Mouse (Mus musculus) stomach, postnatal 0 days (tissue): ENCODE data around the gene Smu1. TPM values are rescaled to one million over a fixed set of nuclear protein-coding genes. Genes with fewer than 3 reads are reported as not detected.

Source experiments
- ATAC-seq: fragments of 200-750 bp; cut with Nextera tagmentation; 2 replicates; pipeline ENCODE4 v1.8.0; 2017; ENCODE audit not compliant: low FRiP score, low TSS enrichment
- DNase-seq: peaks from one replicate; pipeline ENCODE4 v3.0.0-alpha.2; 2016; ENCODE audit warnings: low spot score
- H3K27ac ChIP-seq: fragments of 300-500 bp; sonication (generic); replicated peaks from 2 replicates; pipeline ENCODE4 v1.5.1; 2014; ENCODE audit warnings: mild to moderate bottlenecking, control low read depth
- H3K27me3 ChIP-seq: fragments of 300-500 bp; sonication (generic); 2 replicates; pipeline ENCODE4 v1.6.1; 2014; ENCODE audit warnings: low read length; ENCODE audit not compliant: control insufficient read depth, insufficient read depth
- H3K36me3 ChIP-seq: fragments of 300-500 bp; sonication (generic); 2 replicates; pipeline ENCODE4 v1.6.1; 2014; ENCODE audit warnings: low read length, mixed read lengths; ENCODE audit not compliant: control insufficient read depth, insufficient read depth
- H3K4me1 ChIP-seq: fragments of 300-500 bp; sonication (generic); replicated peaks from 2 replicates; pipeline ENCODE4 v1.6.1; 2014; ENCODE audit warnings: antibody characterized with exemption; ENCODE audit not compliant: control insufficient read depth, insufficient read depth
- H3K4me2 ChIP-seq: fragments of 300-500 bp; sonication (generic); replicated peaks from 2 replicates; pipeline ENCODE4 v1.6.1; 2014; ENCODE audit warnings: low read depth, mild to moderate bottlenecking, control low read depth, moderate library complexity
- H3K4me3 ChIP-seq: fragments of 300-500 bp; sonication (generic); 2 replicates; pipeline ENCODE4 v1.5.1; 2014; ENCODE audit warnings: low read depth, low read length, control low read depth
- H3K9ac ChIP-seq: fragments of 300-500 bp; sonication (generic); 2 replicates; pipeline ENCODE4 v1.6.1; 2014; ENCODE audit warnings: mild to moderate bottlenecking, low read length, control low read depth, mixed read lengths
- H3K9me3 ChIP-seq: fragments of 300-500 bp; sonication (generic); 2 replicates; pipeline ENCODE4 v1.6.1; 2016; ENCODE audit warnings: low read length; ENCODE audit not compliant: control insufficient read depth
- CTCF ChIP-seq: IDR thresholded peaks from 2 replicates; pipeline ENCODE4 v1.5.1; 2016; ENCODE audit warnings: antibody characterized with exemption, low read depth, mild to moderate bottlenecking, moderate library complexity
- EP300 ChIP-seq: optimal IDR thresholded peaks from 2 replicates; pipeline ENCODE3; 2016; ENCODE audit warnings: antibody characterized with exemption
- WGBS: fragments of 180-500 bp; shearing (Covaris S2); extraction: QIAGEN DNeasy Blood & Tissue Kit; methylation state at CpG from one replicate; pipeline ENCODE4 v1.1.7; 2014; 5-methylcytosine and 5-hydroxymethylcytosine counted together
- polyA plus RNA-seq: library from polyadenylated mRNA; unstranded; fragments of >200 nt; fragmentation: Nextera tagmentation; extraction: Ambion mirVana; gene quantifications from 2 replicates; pipeline ENCODE4 v1.2.1, GENCODE M21; 2015

The Smu1 gene
- polyA plus RNA-seq, 1 experiment from 2014 or later, result 79.9 TPM

- no peak overlapping the region for H3K9ac ChIP-seq
- no peak overlapping the region for H3K27ac ChIP-seq
- H3K9me3 ChIP-seq, result no peaks in the 10 kb centered on the region
- H3K36me3 ChIP-seq, result peaks cover 12% of the 10 kb centered on the region
- H3K4me1 ChIP-seq, result peaks cover 5% of the 10 kb centered on the region
- TF ChIP-seq EP300 (no peak), CTCF (no peak)
- ATAC-seq (no peak), DNase-seq (no peak)
- no peak overlapping the region for H3K4me3 ChIP-seq
- no peaks in the 10 kb centered on the region for H3K27me3 ChIP-seq
- no peak overlapping the region for H3K4me2 ChIP-seq
These were observed 32.2 kb downstream of the Smu1 start for GRCm38 (mm10) chr4:40725554-40725953.

- WGBS, result 63% methylated on average over 7 of the region's 7 CpGs
- Histone ChIP-seq H3K9me3 (no peaks in the 10 kb centered on the region), H3K4me2 (peak overlapping the region; percentile 64), H3K4me3 (no peak overlapping the region), H3K27me3 (no peaks in the 10 kb centered on the region), H3K9ac (no peak overlapping the region), H3K36me3 (peaks cover 12% of the 10 kb centered on the region), H3K4me1 (peaks cover 5% of the 10 kb centered on the region), H3K27ac (no peak overlapping the region)
- no peak for DNase-seq
- TF ChIP-seq CTCF (no peak), EP300 (no peak)
- ATAC-seq, result no peak
These were observed 32.6 kb downstream of the Smu1 start for GRCm38 (mm10) chr4:40725141-40725540.

GRCm38 (mm10) chr4:40722687-40723460 is 34.8 kb downstream of the Smu1 start:
- WGBS, result under 1% methylated on average over 53 of the region's 62 CpGs
- Histone ChIP-seq H3K9ac (peak overlapping the region; percentile 95), H3K27ac (peak overlapping the region; percentile 99), H3K36me3 (0 out of 2 replicates have a peak, but pooled peaks cover 4% of the 10 kb centered on the region), H3K27me3 (no peaks in the 10 kb centered on the region), H3K4me3 (peak overlapping the region; percentile 99), H3K4me2 (peak overlapping the region; percentile 64), H3K9me3 (no peaks in the 10 kb centered on the region), H3K4me1 (peaks cover 5% of the 10 kb centered on the region)
- TF ChIP-seq CTCF (no peak), EP300 (no peak)
- DNase-seq, result peak; percentile 87
- ATAC-seq, result peak; percentile 79

- Histone ChIP-seq H3K4me2 (peak within 1 kb of the TSS; percentile 64), H3K27ac (peak within 1 kb of the TSS; percentile 99), H3K36me3 (0 out of 2 replicates have a peak, but pooled peaks cover 2% of the 10 kb centered on the region), H3K9me3 (no peaks in the 10 kb centered on the region), H3K4me1 (peaks cover 5% of the 10 kb centered on the region), H3K4me3 (peak within 1 kb of the TSS; percentile 99), H3K9ac (peak within 1 kb of the TSS; percentile 95), H3K27me3 (no peaks in the 10 kb centered on the region)
- TF ChIP-seq CTCF, result peak; percentile 13; the same call in 1 of the 2 replicates
- TF ChIP-seq EP300, result peak; percentile 73
- peak; percentile 97 for DNase-seq
- ATAC-seq, result peak; percentile 93
- WGBS, result under 1% methylated on average over 51 of the region's 54 CpGs
These were observed 35.6 kb downstream of the Smu1 start, which contains the start of gene Dnaja1 for GRCm38 (mm10) chr4:40722011-40722666. Gene Dnaja1 (plus strand): TSS chr4:40722150.

- H3K4me1 ChIP-seq, result peaks cover 5% of the 10 kb centered on the region
- H3K27me3 ChIP-seq, result no peaks in the 10 kb centered on the region
- no peak overlapping the region for H3K4me3 ChIP-seq
- H3K9me3 ChIP-seq, result no peaks in the 10 kb centered on the region
- H3K4me2 ChIP-seq, result 0 out of 2 replicates have a peak overlapping the region, but pooled peaks have one; percentile 58
- peak overlapping the region; percentile 99 for H3K27ac ChIP-seq
- 0 out of 2 replicates have a peak, but pooled peaks cover 2% of the 10 kb centered on the region for H3K36me3 ChIP-seq
- TF ChIP-seq EP300, result no peak
- TF ChIP-seq CTCF, result no peak
- 93% methylated on average over 8 of the region's 8 CpGs for WGBS
- no peak for ATAC-seq
- DNase-seq, result no peak
- peak overlapping the region; percentile 69; the same call in 1 of the 2 replicates for H3K9ac ChIP-seq
These were observed 36.8 kb downstream of the Smu1 start for GRCm38 (mm10) chr4:40720910-40721309.
